Mouse (Mus musculus) bone marrow, adult 2 months (tissue): ENCODE data around the gene Cck.

Experiments
- CTCF ChIP-seq: fragments of 200-500 bp; IDR thresholded peaks from 2 replicates; pipeline ENCODE4 v1.5.1; 2011; ENCODE audit warnings: low read length, control low read depth; ENCODE audit not compliant: control insufficient read depth, insufficient read depth
- POLR2A ChIP-seq: fragments of 200-500 bp; IDR thresholded peaks from 2 replicates; pipeline ENCODE4 v1.6.1; 2011; ENCODE audit warnings: low read depth, mild to moderate bottlenecking, control low read depth, low read length, borderline replicate concordance; ENCODE audit not compliant: control insufficient read depth

DNA sequence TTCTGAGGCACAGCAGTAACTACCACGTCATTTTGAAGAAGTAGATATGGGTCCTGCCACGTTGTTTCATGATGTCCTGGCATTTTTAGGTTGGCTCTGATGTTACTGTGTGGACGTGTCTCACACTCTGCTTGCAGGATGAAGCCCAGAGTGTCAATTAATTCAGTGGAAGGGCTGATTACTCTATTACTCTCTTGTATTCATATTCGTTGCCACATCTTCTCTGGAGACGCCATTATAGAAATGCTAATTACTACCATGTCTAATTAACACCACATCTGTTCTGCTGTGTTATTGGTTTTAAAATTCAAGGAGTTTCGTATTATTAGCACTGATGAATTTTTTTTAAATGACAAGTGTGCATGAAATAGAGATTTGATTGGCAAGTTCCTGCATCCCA lies 30.7 kb upstream of the Cck start:
- no peak for TF ChIP-seq CTCF
- no peak for TF ChIP-seq POLR2A
